Mouse (Mus musculus) myocyte (in vitro differentiated cells): ENCODE results near the gene Lgalsl.

Experiments
- CEBPB ChIP-seq: IDR thresholded peaks from 2 replicates; pipeline ENCODE4 v1.6.1; 2011; ENCODE audit warnings: mild to moderate bottlenecking, moderate library complexity; ENCODE audit not compliant: poor library complexity, insufficient read depth, severe bottlenecking
- E2F4 ChIP-seq: IDR thresholded peaks from one replicate; pipeline ENCODE4 v1.6.1; 2011; ENCODE audit warnings: mild to moderate bottlenecking, control low read depth, moderate library complexity; ENCODE audit not compliant: insufficient read depth
- MAX ChIP-seq: IDR thresholded peaks from one replicate; pipeline ENCODE4 v1.6.1; 2011; ENCODE audit warnings: low read depth, mild to moderate bottlenecking, control low read depth
- MYOD1 ChIP-seq, 3 experiments: IDR thresholded peaks; one replicate each; pipeline ENCODE4 v1.6.1; 2011; ENCODE audit warnings: control low read depth in 2 of 3, low read depth in 2 of 3, mild to moderate bottlenecking in 2 of 3, moderate library complexity in 1 of 3; ENCODE audit not compliant: insufficient read length in 2 of 3, control insufficient read depth in 1 of 3
- MYOG ChIP-seq, 3 experiments: IDR thresholded peaks; one replicate each; pipeline ENCODE4 v1.6.1; 2011; ENCODE audit warnings: control low read depth in 2 of 3, low read depth in 2 of 3, mild to moderate bottlenecking in 2 of 3; ENCODE audit not compliant: insufficient read length in 2 of 3, control insufficient read depth in 1 of 3, insufficient read depth in 1 of 3
- POLR2A ChIP-seq: IDR thresholded peaks from one replicate; pipeline ENCODE4 v1.6.1; 2011; ENCODE audit warnings: low read depth, mild to moderate bottlenecking, control low read depth, moderate library complexity; ENCODE audit not compliant: insufficient read length
- POLR2AphosphoS2 ChIP-seq: IDR thresholded peaks from one replicate; pipeline ENCODE4 v1.6.1; 2011; ENCODE audit warnings: low read depth, control low read depth; ENCODE audit not compliant: insufficient read length
- SRF ChIP-seq: IDR thresholded peaks from one replicate; pipeline ENCODE4 v1.6.1; 2011; ENCODE audit warnings: low read depth; ENCODE audit not compliant: control insufficient read depth, insufficient read length
- TCF12 ChIP-seq: IDR thresholded peaks from one replicate; pipeline ENCODE4 v1.6.1; 2011; ENCODE audit warnings: mild to moderate bottlenecking, control low read depth; ENCODE audit not compliant: poor library complexity, insufficient read depth, severe bottlenecking
- USF1 ChIP-seq: IDR thresholded peaks from one replicate; pipeline ENCODE4 v1.6.1; 2011; ENCODE audit warnings: low read depth, mild to moderate bottlenecking, control low read depth, moderate library complexity

- TF ChIP-seq POLR2A (no peak), MYOG (IDR thresholded peaks at IDR 0.05; ENCODE audit: control insufficient read depth in 1 of 3, insufficient read depth in 1 of 3, insufficient read length in 2 of 3, low read depth in 2 of 3) (no peak), CEBPB (no peak), POLR2AphosphoS2 (no peak), E2F4 (no peak), SRF (no peak), TCF12 (no peak), USF1 (no peak), MYOD1 (IDR thresholded peaks at IDR 0.05; ENCODE audit: control insufficient read depth in 1 of 3, insufficient read length in 2 of 3, low read depth in 2 of 3) (no peak), MAX (no peak)
Measured at GRCm38 (mm10) chr11:20793676-20794075, 37.2 kb downstream of the Lgalsl start.
